Mouse (Mus musculus): ENCODE data around the gene Ulk1. TPM values are rescaled to one million over a fixed set of nuclear protein-coding genes. Genes with fewer than 3 reads are reported as not detected.
A peak's percentile ranks its signal among the peaks of the same experiment; 100 is the strongest.

Ulk1 gene
- total RNA-seq, 2 experiments from 2014 or later = 7.6 to 24.1 TPM

- ATAC-seq (ENCODE audit: poor library complexity, severe bottlenecking) = peak; percentile 89
These were observed 39.3 kb downstream of the Ulk1 start, which contains the start of gene Ep400 for GRCm38 (mm10) chr5:110770448-110771158. TSS of gene Ep400 (minus strand) at chr5:110770717.

GRCm38 (mm10) chr5:110770031-110770445 lies 39.9 kb downstream of the Ulk1 start:
- ATAC-seq (ENCODE audit: poor library complexity, severe bottlenecking) = peak; percentile 28

- no peak for ATAC-seq (ENCODE audit: poor library complexity, severe bottlenecking)
These were observed 40.6 kb downstream of the Ulk1 start for GRCm38 (mm10) chr5:110769272-110769671.

- no peak for ATAC-seq (ENCODE audit: poor library complexity, severe bottlenecking)
These were observed 46.0 kb downstream of the Ulk1 start for GRCm38 (mm10) chr5:110763890-110764289.

GRCm38 (mm10) chr5:110745021-110745420 lies 64.9 kb downstream of the Ulk1 start:
- no peak for ATAC-seq (ENCODE audit: poor library complexity, severe bottlenecking)

- no peak for ATAC-seq (ENCODE audit: poor library complexity, severe bottlenecking)
These were observed 70.2 kb downstream of the Ulk1 start for GRCm38 (mm10) chr5:110739496-110740275.

- no peak for ATAC-seq (ENCODE audit: poor library complexity, severe bottlenecking)
These were observed 74.3 kb downstream of the Ulk1 start for GRCm38 (mm10) chr5:110735606-110736005.

Other genes with a start within 250 kb of the Ulk1 start
- 11.9 and 12.2 TPM in 2 replicates for gene Noc4l, start 156.7 kb downstream of the Ulk1 start, total RNA-seq (2015)
- 9.9 and 15.9 TPM in 2 replicates for gene Noc4l, start 156.7 kb downstream of the Ulk1 start, total RNA-seq (2017)
- 9.7 and 10.8 TPM in 2 replicates for gene Ddx51, start 156.6 kb downstream of the Ulk1 start, total RNA-seq (2015)
- 3.5 and 10.9 TPM in 2 replicates for gene Ddx51, start 156.6 kb downstream of the Ulk1 start, total RNA-seq (2017)
- gene Ep400, start 39.4 kb downstream of the Ulk1 start, total RNA-seq (2015) = 80.0 and 87.2 TPM in 2 replicates
- 30.1 and 47.3 TPM in 2 replicates for gene Ep400, start 39.4 kb downstream of the Ulk1 start, total RNA-seq (2017)
- 7.0 and 8.2 TPM in 2 replicates for gene Pus1, start 29.4 kb downstream of the Ulk1 start, total RNA-seq (2015)
- gene Pus1, start 29.4 kb downstream of the Ulk1 start, total RNA-seq (2017) = 20.4 and 21.6 TPM in 2 replicates
- gene Hscb, start 29.7 kb upstream of the Ulk1 start, total RNA-seq (2015) = 26.9 and 29.5 TPM in 2 replicates
- gene Hscb, start 29.7 kb upstream of the Ulk1 start, total RNA-seq (2017) = 20.3 and 33.5 TPM in 2 replicates
- 22.7 and 24.7 TPM in 2 replicates for gene Chek2, start 29.9 kb upstream of the Ulk1 start, total RNA-seq (2015)
- 22.1 and 24.0 TPM in 2 replicates for gene Chek2, start 29.9 kb upstream of the Ulk1 start, total RNA-seq (2017)
- 0.89 TPM in 2 replicates for gene Ttc28, start 69.7 kb upstream of the Ulk1 start, total RNA-seq (2015)
- gene Ttc28, start 69.7 kb upstream of the Ulk1 start, total RNA-seq (2017) = 0.29 and 7.4 TPM in 2 replicates